Mouse (Mus musculus): ENCODE results near the gene Chaf1b.

Gene Chaf1b

DNA sequence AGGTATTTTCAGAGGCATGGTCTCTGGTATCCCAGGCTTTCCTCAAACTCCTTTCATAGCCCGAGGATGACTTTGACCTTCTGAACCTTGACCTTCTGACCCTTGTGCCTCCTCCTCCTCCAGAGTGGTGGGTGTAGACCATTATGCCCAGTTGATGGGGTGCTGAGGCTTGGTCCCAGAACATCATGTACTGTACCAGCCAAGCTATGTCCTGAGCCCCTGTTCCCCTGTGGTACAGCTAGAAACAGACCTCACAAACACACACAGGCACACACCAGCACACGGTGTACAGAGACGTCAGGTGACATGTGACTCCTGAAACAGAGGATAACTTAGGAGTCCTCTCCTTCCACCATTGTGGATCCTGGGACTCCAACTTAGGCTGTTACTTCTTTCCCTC is 29.1 kb downstream of the Chaf1b start:
- no peak for DNase-seq (ENCODE audit: low read depth, low spot score)

DNA sequence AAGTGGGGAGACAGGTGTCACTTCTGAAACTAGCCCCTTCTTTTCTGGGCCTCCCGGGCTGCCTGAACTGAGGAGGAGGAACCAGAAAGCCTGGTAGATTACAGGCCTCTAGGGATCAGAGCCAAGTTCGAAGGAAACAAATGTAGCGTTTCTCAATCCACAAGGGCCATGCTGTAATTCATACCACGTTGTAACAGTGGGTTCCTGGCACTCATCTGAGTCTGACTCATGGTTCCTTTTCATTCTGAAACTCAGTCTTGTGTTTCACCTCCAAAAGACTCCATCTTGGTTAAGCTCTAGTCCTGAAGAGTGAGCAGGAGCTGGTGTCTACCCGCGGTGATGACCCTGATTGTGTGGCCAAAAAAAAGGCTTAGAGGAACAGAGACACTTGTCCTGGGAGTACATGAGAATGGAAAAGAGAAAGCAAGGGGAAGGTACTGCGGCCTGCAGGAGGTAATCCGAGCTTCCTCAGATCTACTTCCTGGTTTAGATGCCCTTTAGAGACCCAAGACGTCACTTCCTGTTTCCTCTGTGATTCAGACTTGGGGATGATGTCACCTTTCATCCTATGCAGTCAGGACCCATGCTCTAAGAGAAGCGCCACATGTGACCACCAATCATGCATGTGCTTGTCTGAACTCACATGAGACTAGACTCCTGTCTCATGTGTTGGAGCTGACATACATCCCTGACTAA is 30.3 kb downstream of the Chaf1b start:
- DNase-seq (ENCODE audit: low read depth, low spot score): no peak

DNA sequence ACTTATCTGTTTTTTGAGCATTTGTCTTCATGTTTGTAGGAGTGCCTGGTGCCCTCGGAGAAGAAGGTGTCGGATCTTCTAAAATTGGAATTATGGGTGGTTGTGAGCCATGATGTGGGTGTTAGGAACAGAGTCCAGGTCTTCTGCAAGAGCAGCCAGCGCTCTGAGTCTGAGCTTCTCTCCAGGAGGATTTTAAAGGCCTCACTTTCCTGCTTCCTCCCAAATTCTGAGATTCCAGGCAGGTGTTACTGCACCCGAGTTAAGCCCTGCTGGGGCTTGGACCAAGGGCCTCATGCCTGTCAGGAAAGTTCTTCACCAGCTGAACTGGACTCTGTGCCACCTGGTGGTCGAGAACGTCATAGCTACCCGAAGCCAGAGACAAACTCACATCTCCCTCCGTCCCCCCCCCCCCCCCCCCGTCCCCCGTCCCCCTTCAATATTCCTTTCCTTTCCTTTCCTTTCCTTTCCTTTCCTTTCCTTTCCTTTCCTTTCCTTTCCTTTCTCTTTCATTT is 31.7 kb downstream of the Chaf1b start:
- DNase-seq (ENCODE audit: low read depth, low spot score): no peak

DNA sequence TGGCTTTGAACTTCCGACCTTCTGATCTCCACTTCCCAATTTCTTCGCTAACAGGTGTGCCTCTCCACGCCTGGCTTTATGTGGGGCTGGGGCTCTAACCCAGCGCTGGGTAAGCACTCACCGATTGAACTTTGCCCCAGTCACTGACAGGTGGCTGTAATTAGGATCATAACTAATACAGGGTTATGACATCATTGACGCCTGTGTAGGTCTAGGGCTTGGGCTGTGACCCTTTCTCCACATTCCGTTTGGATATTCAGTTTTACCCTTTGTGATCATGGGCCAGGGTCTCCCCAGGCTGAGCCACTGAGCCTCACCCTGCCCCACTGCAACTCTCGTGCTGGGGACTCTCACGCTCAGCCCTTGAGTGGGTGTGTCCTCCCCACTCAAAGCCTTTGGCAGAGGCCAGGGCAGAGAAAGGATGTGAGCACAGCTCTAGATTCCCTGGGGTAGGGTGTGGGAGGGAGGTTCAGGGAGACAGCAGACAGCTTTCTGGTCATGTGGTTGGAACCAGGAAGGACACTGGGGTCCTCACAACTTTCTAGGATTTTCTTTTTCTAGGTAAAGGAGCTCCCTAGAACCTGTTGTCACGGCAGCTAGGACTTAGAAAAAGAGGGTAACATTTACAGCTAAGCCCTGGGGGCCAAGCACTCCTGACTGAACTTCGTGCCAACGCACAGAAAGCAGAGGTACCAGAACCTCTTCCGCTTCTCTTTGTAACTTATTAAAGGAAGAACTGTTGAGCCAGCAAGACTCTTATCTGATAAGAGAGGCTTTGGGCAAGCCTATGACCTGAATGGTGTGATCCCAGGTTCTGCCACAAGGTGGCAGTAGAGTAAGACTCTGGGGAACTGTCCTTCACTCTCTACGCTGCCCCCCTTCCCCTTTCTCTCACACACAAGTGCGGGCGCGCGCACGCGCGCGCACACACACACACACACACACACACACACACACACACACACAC is 34.3 kb downstream of the Chaf1b start:
- no peak for DNase-seq (ENCODE audit: low read depth, low spot score)

DNA sequence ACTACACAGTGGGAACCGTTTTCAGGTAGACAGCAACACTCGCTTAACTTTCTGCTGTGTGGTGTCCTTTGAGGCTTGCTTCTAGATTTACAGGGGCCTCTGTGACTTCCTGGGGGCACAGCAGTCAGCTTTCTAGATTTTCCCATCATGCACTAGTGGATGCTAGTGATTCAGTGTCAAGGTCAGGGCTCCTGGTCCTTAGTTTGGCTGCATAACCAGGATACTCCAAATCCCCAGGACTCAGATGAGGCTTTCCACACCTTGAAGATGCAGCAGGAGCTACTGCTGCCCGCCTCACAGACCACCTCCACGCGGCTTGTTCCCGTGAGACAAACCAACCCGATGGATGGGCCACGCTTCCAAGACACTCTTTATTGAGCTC is 35.0 kb downstream of the Chaf1b start:
- DNase-seq (ENCODE audit: low read depth, low spot score): no peak

DNA sequence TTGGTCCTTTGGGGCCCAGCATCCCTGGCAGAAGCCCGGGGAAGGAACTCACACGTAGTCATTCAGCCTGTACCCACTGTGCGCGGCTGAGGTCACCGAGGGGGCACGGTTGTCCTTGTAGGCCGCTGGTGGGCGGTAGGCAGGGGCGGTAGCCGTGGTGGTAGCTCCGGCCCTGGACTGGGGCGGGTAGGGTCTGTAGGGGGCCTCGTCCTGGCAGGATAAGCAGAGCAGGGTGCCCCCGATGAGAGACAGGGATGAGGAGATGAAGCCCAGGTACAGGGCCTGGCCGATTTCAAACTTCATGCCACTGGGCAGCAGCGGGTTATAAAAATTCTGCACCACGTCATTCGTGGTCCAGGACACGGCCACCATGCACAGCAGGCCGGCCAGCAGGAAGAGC is 35.5 kb downstream of the Chaf1b start:
- DNase-seq (ENCODE audit: low read depth, low spot score): no peak

GRCm38 (mm10) chr16:93920673-93921072 is 37.0 kb downstream of the Chaf1b start:
- DNase-seq (ENCODE audit: low read depth, low spot score): no peak

- no peak for DNase-seq (ENCODE audit: low read depth, low spot score)
These were observed 39.2 kb downstream of the Chaf1b start for GRCm38 (mm10) chr16:93922835-93923389.

GRCm38 (mm10) chr16:93923788-93924187 is 40.1 kb downstream of the Chaf1b start:
- no peak for DNase-seq (ENCODE audit: low read depth, low spot score)

DNA sequence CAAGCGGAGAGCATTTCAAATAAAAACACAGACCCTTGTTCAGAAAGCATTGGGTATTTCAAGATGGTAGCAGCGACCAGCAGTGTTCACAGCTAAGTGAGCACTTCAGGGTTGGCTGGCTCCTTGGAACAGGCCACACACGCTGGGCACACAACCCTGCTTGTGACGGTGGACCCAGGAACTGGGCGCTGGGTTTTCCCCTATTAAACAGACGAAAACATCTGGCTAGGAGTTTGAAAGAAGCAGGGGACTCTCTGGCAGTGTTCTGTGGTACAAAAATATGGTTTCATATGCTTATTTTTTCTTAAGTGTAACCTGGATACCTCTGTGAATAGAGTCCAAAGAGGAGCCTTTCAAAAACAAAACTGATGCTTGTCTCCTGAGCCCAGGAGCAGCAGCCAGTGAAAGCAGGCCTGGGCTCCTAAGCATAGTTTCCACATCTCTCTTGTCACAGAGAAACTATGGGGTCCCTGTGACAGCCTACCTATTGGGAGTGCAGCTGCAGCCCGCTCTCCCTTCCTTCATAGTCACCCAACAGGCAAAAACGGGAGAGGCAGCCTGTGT is 42.1 kb downstream of the Chaf1b start:
- no peak for DNase-seq (ENCODE audit: low read depth, low spot score)

GRCm38 (mm10) chr16:93929370-93930032 is 45.8 kb downstream of the Chaf1b start:
- DNase-seq (ENCODE audit: low read depth, low spot score): no peak

GRCm38 (mm10) chr16:93932185-93933168 is 48.8 kb downstream of the Chaf1b start:
- DNase-seq (ENCODE audit: low read depth, low spot score): no peak

GRCm38 (mm10) chr16:93934588-93934987 is 50.9 kb downstream of the Chaf1b start:
- DNase-seq (ENCODE audit: low read depth, low spot score): no peak

- DNase-seq (ENCODE audit: low read depth, low spot score): no peak
These were observed 51.3 kb downstream of the Chaf1b start for GRCm38 (mm10) chr16:93935009-93935408.

GRCm38 (mm10) chr16:93938400-93938846 is 54.7 kb downstream of the Chaf1b start:
- peak; percentile 39 for DNase-seq (ENCODE audit: low read depth, low spot score)

DNA sequence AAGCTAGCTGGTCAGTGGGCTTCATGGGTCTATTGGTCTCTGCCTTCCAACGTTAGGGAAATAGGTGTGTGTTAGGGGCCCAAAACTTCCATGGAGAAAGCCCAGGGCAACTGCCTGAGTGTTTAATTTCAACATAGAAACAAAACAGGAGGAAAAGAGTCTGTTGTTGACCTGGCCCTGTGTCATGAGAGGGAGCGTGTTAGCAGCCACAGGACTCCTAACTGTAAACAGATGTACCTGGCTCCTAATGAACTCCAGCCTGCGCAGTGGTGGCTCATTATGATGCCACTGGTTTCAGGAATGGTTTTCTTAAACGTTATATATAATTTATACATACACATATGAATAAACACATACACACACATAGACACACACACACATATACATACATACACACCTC is 56.3 kb downstream of the Chaf1b start:
- DNase-seq (ENCODE audit: low read depth, low spot score): no peak

- no peak for DNase-seq (ENCODE audit: low read depth, low spot score)
These were observed 58.3 kb downstream of the Chaf1b start for GRCm38 (mm10) chr16:93941781-93942567.

DNA sequence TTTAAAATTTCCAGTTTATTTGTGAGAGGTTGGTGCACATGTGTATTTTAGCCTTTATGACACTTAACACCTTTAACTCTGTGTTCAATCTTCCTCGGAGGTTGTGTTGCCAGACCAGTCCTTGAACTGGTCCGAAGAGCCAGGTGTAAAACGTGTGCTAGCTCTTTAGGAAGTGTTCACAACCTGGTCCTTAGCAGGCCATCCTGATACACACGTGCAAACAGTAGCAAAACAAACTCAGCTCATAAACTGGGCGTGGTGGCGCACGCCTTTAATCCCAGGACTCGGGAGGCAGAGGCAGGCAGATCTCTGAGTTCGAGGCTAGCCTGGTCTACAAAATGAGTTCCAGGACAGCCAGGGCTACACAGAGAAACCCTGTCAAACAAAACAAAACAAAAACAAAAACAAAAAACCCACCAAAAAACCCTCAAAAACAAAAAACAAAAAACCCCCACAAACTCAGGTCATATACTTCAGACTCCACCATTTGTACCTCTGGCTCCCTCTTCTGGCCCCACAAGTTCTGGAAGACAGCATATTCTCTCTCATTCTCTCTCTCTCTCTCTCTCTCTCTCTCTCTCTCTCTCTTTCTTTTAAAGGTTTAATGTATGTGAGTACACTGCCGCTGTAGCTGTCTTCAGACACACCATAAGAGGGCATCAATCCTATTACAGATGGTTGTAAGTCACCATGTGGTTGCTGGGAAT is 59.2 kb downstream of the Chaf1b start:
- no peak for DNase-seq (ENCODE audit: low read depth, low spot score)

DNA sequence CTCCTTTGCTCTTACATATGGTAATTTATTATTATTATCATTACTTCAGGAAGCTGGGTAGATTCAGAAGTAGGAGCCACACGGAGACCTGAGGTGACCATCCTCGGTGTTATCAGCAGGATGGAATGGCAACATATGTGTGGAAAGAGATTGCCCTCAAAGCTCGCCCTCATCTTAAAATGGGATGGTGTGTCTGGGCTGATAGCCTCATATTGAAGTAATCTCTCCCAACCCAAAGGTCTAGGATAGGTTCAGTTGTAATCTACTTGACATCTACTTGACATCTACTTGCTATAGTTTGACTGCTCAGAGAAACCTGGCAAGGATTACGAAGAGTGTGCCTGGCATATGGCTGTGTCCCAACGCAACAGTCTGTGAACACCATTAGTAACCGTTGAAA is 60.6 kb downstream of the Chaf1b start:
- DNase-seq (ENCODE audit: low read depth, low spot score): no peak
